Mouse (Mus musculus) lung, postnatal 14 days (tissue): ENCODE measurements around the gene Spire2.
A peak's percentile ranks its signal among the peaks of the same experiment; 100 is the strongest.
"Not testable (repeated sequence)": the region's sequence is repeated elsewhere in the genome, so short reads cannot be mapped to it uniquely, and the experiment has no call there.

Experiments used
- DNase-seq: peaks from one replicate; pipeline ENCODE4 v3.0.0; 2021

The Spire2 gene

DNA sequence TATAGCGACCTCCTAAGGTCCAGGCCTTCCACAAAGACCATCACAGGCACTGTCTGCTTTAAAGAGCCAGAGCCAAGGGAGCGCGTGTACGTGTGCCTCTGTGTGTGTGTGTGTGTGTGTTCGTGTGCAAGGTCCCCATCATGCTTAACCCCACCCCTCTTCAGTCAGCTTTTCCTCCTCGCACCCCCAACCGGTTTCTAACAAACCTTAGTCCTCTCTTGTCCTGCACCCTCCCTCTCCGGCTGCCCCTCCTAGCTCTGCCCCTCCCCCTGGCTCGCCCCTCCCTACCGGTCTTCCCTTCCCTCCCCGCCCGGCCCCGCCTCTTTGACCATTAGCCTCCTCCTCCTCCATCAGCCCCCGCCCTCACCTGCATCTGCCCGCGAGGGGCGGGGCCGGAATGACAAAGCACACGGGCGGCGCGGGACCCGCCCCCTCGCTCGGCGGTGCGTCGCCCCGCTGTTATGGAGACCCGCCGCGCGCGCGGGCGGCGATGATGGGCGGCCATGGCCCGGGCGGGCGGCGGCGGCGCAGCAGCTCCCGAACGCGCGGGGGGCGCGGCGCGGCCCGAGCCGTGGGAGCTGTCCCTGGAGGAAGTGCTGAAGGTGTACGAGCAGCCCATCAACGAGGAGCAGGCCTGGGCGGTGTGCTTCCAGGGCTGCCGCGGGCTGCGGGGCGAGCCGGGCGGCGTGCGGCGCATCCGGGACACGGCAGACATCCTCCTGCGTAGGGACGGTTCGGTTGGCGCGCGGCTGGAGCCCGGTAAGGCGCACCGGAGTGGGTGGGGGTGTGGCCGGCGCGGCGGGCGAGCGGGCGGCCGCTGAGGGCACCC is at the start of gene Spire2:
Spire2 (plus strand) TSS at position 452 of the 829 bp plus-strand sequence.
- DNase-seq: peak; percentile 80

- DNase-seq: not testable (repeated sequence)
Observed at GRCm38 (mm10) chr8:123282994-123283393, 49.5 kb upstream of the Spire2 start.

GRCm38 (mm10) chr8:123283991-123284390 is 48.5 kb upstream of the Spire2 start:
- no peak for DNase-seq

DNA sequence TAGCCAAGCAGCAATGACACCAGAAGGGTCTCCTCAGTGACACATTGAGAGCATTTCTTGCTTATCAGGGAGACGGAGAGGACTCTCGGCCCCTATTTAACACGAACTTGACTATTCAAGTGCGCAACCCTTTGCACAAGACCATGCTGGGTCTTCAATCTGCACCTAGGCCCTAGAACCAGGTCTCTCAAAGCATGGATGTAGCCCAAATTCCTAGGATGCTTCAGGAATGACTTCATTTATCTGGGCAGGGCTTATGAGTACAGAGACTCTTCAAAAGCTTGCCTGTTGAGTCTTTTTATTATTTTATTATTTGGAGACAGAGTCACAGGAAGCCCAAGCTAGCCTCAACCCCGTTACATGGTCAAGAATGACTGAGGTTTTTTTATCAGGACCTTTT is 48.0 kb upstream of the Spire2 start:
- DNase-seq: no peak

- no peak for DNase-seq
Observed at GRCm38 (mm10) chr8:123287362-123287761, 45.2 kb upstream of the Spire2 start.

DNA sequence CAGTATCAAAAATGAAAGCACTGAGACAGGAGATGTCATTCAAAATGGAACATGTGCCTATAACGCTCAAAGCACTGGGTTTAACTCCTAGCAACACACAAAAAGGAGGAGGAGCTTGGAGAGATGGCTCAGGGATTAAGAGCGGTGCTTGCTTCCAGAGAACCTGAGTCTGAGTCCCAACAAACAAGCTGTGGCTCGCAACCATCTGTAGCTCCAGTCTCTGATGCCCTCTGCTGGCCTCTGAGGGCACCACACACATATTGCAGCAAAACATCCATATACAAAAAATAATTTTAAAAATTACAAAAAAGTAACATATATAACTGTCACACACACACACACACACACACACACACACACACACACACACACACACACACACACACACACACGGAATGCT is 42.3 kb upstream of the Spire2 start:
- DNase-seq: peak; percentile 53

DNA sequence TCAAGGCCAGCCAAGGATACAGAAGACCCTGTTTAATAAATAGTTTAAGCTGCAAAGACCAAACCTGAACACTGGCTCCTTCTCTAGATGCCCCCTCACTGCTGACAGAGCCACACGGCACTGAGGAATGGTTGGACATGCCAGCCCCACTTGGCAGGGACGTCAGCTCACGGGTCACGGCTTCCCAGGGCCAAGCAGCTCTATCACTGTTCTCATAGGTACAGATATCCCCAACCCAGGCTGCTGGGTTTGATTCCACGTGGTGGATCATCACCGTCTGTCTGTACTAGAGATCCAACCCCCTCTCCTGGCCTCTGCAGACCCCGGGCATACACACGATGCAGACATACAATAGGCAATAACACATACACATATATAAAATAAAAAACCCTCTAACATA is 41.8 kb upstream of the Spire2 start:
- no peak for DNase-seq

GRCm38 (mm10) chr8:123291716-123292115 is 40.8 kb upstream of the Spire2 start:
- DNase-seq: no peak

- DNase-seq: no peak
Observed at GRCm38 (mm10) chr8:123292281-123292680, 40.2 kb upstream of the Spire2 start.

GRCm38 (mm10) chr8:123292785-123293184 is 39.7 kb upstream of the Spire2 start:
- DNase-seq: no peak

DNA sequence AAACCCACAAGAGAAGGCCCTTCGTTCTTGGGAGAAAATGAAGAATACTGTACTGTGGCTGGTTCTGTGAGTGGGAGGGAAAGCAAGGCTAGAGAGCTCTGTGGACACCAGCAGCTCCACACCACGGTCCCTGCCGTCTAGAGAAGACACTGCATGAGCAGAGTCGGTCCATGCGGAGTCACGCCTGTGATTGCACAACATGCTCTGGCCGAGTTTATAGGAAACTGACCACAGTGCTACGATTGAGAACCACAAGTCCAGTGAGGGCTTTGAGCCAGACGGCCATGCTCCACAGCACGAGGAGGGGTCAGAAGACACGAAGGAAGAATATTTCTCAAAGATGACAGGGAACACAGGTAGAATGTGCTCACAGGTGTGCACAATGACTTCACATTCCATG is 34.2 kb upstream of the Spire2 start:
- DNase-seq: no peak

DNA sequence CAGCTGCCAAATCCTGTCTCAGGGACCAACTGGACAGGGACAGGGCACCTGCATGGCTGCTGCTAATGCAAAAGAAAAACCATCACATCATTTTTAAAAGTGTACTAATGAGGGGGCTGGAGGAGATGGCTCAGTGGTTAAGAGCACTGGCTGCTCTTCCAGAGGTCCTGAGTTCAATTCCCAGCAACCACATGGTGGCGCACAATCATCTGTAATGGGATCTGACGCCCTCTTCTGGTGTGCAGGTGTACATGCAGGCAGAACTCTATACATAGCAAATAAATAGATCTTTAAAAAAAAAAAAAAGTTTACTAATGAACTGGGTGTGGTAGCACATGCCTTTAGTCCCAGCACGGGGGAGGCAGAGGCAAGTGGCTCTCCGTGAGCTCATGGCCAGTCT is 23.8 kb upstream of the Spire2 start:
- no peak for DNase-seq

GRCm38 (mm10) chr8:123317781-123318466 is 14.6 kb upstream of the Spire2 start:
- no peak for DNase-seq

GRCm38 (mm10) chr8:123318467-123318911 is 14.0 kb upstream of the Spire2 start, which contains the start of gene Fanca:
TSS of gene Fanca (minus strand) at chr8:123318576.
- peak; percentile 93 for DNase-seq

DNA sequence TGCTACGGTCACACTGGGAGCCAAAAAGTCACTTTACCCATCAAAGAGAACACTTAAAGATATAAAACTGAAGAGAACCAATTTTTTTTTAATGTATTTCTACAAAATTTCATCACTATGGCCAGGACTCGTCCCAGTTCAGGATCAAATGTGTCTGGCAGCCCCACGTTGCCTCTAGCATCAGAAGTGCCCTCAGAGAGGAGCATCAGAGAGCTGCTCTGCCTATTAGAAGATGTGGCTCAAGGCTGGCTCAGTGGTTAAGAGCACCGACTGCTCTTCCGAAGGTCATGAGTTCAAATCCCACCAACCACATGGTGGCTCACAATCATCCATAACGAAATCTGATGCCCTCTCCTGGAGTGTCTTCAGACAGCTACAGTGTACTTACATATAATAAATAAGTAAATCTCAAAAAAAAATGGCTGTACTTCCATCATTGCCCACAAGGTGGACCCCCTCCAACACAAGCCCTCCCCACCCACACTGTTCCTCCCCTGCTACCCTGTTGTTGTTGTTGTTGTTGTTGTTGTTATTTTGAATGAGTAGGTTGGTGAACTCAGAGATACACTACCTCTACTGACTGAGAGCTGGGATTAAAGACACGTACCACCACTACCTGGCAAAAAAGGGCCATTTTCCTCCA is 12.9 kb upstream of the Spire2 start:
- peak; percentile 55 for DNase-seq

GRCm38 (mm10) chr8:123328552-123328951 is 4.0 kb upstream of the Spire2 start:
- no peak for DNase-seq

DNA sequence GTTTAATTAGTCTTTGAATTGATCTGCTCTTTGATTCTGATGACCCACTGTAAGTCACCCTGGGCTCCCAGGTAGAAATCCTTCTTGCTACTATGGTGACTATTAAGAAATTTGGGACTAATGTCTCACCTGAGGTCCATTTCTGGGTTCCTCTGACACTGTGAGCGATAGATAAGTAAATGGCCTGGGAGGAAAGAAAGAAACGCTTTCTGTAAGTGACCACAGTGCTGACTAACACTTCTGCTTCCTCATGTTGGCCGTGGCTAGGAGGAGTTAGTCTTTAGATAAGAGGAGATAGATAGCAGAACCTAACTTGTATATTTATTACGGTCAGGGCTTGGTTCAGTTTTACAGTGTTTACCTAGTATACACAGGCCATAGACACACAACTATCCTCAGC is 3.2 kb upstream of the Spire2 start:
- no peak for DNase-seq

DNA sequence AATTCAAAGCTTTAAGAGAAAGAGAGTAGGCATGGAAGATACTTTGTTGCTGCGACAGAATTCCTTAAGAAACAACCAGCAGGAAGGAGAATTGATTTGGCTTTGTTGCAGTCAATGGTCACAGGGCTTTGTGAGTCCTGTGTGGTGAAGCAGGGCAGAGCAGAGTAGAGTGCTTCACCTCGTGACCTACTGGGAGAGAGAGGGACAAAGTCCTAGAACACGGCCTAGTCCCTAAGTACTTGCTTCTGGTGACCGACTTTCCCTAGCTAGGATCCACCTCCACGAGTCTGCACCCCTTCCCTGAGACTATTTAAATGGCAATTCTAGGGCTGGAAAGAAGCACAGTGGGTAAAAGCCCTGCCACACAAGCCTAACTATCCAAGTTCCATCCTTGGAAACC is 2.6 kb upstream of the Spire2 start:
- no peak for DNase-seq

DNA sequence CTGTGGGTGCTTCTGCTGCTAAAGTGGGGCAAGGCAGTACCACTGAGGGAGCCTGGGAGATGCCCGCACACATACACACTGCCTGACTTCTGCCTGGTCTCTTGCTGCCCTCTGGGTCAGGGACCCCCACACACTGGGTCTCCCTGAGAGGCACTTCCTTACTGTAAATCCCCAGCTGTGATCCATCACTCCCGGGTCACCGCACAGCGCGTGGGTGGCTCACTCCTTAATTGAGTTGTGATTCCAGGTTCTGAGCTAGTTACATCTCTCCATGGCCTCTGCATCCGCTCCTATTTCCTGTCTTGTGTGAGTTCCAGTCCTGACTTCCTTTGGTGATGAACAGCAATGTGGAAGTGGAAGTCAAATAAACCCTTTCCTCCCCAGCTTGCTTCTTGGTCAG is 1.8 kb upstream of the Spire2 start:
- DNase-seq: no peak

DNA sequence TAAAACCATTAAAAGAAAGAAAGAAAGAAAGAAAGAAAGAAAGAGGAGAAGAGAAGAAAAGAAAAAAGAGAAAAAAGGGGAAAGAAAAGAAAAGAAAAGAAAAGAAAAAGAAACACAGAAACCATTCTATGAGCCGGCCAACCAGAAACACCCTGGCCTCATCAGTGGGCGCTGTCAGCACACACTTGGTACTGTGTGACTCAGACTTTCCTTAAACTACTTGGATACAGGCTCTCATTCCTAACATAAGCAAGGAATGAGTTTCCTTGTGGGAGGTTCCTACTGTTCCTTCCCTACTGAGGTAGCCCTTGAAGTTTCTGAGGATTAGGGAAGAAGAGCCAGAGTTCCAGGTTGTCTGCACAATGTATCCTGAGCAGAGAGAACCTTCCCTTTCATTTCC is 1.2 kb upstream of the Spire2 start:
- no peak for DNase-seq

DNA sequence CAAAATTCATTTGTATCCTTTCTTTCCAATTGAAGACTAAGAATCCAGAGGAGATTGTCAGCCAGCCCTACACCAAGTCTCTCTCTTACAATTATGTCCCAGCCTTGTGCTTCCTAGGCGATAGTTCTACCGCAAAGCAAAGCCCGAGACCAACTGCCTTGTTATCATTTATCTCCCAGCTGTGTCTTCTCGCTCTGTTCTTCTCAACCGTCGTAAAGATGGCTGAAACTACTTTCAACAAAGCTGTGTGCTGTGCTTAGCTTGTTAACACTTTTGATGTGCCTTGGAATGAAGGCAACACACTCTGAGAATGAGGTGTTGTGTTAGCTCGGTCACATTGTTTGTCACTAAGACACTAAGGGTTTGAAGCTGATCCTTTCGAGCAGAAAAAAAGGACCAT is 703 bp upstream of the Spire2 start:
- no peak for DNase-seq

DNA sequence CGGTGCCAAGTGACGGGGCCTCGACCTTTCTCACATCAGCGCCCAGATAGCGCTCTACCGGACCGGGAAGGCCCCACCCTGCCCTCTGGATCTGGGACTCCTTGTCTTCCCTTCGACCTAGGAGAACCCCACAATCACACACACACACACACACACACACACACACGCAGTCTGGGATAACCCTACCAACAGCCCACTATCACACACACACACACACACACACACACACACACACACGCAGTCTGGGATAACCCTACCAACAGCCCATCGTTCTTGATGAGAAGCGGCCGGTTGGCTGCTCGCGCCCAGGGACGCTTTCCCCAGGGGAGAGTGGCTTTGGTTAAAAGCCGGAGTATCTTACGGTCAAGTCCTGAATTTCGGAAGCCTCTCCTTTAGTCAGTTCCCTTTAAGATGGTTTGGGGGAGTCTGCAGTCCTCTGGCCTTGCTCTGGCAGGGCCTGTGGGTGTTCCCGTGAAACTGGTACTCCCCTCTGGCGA is 626 bp downstream of the Spire2 start:
- DNase-seq: no peak

DNA sequence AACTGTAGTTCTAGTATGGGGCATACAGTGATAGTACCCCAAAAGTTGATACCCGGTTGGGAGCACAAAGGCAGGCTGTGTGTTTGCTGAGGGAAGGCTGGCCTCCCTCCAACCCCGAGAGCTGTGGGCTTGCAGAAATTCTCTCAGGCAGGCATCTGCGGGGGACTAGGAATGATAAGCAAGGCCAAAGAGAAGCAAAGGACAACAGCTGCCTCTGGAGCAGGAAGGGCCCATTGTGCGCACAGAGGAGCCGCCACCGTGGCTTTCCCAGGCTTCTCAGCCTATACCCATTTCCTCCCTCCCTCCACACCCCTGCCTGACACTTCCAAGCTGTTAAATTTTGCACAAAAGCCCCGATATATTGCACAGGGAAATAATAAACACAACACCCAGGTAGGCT is 1.4 kb downstream of the Spire2 start:
- DNase-seq: no peak

DNA sequence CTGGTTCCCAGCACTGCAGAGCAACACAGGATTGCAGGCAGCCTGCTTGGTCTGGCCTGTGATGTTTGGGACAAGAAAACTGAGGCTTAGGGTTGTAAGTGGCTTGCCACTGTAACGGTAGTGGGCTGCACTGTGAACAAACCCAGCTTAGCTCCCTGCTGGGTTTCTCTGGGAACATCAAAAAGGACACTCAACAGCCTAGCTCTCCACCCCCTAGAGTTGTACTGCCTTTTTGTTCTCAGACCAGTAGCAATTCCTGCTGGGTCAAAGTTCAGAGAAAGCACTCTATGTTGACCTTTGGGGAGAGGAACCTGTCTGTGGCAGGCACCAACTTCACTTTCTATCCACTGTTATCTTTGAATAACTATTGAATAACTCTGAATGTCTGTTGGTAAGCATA is 2.0 kb downstream of the Spire2 start:
- no peak for DNase-seq
